Mouse (Mus musculus) stomach, embryonic 14.5 days (tissue): Measurements from ENCODE around the gene Cnih2. TPM values are rescaled to one million over a fixed set of nuclear protein-coding genes. Genes with fewer than 3 reads are reported as not detected.

Experiments
- ATAC-seq: fragments of 200-750 bp; cut with Nextera tagmentation; 2 replicates; pipeline ENCODE4 v1.8.0; 2017; ENCODE audit warnings: low read depth, moderate TSS enrichment; ENCODE audit not compliant: insufficient number of reproducible peaks, insufficient read depth, low FRiP score
- H3K27ac ChIP-seq: fragments of 300-500 bp; sonication (generic); 2 replicates; pipeline ENCODE4 v1.5.1; 2014; ENCODE audit warnings: mild to moderate bottlenecking, low read length, moderate library complexity, mixed read lengths
- H3K27me3 ChIP-seq: fragments of 300-500 bp; sonication (generic); 2 replicates; pipeline ENCODE4 v1.6.1; 2014; ENCODE audit warnings: low read length, control low read depth, mixed read lengths; ENCODE audit not compliant: control insufficient read depth, insufficient read depth
- H3K36me3 ChIP-seq: fragments of 300-500 bp; sonication (generic); 2 replicates; pipeline ENCODE4 v1.6.1; 2014; ENCODE audit warnings: mild to moderate bottlenecking, control low read depth, low read length, moderate library complexity, mixed read lengths; ENCODE audit not compliant: control insufficient read depth, insufficient read depth
- H3K4me1 ChIP-seq: fragments of 300-500 bp; sonication (generic); 2 replicates; pipeline ENCODE4 v1.6.1; 2014; ENCODE audit warnings: low read length, control low read depth, mixed read lengths; ENCODE audit not compliant: control insufficient read depth, insufficient read depth
- H3K4me2 ChIP-seq: fragments of 300-500 bp; sonication (generic); replicated peaks from 2 replicates; pipeline ENCODE4 v1.6.1; 2014; ENCODE audit warnings: low read depth, low read length, control low read depth
- H3K4me3 ChIP-seq: fragments of 300-500 bp; sonication (generic); 2 replicates; pipeline ENCODE4 v1.5.1; 2014; ENCODE audit warnings: low read depth, low read length, control low read depth
- H3K9ac ChIP-seq: fragments of 300-500 bp; sonication (generic); replicated peaks from 2 replicates; pipeline ENCODE4 v1.6.1; 2014; ENCODE audit warnings: low read depth, mild to moderate bottlenecking, control low read depth, low read length, moderate library complexity, mixed read lengths
- H3K9me3 ChIP-seq: fragments of 300-500 bp; sonication (generic); 2 replicates; pipeline ENCODE4 v1.6.1; 2016; ENCODE audit warnings: low read depth, low read length, control low read depth; ENCODE audit not compliant: control insufficient read depth
- WGBS: fragments of 180-500 bp; shearing (Covaris S2); extraction: QIAGEN DNeasy Blood & Tissue Kit; methylation state at CpG from one replicate; pipeline ENCODE4 v1.1.7; 2014; 5-methylcytosine and 5-hydroxymethylcytosine counted together
- polyA plus RNA-seq: library from polyadenylated mRNA; unstranded; fragments of >200 nt; fragmentation: Nextera tagmentation; extraction: Ambion mirVana; gene quantifications from 2 replicates; pipeline ENCODE4 v1.2.1, GENCODE M21; 2014

The Cnih2 gene
- polyA plus RNA-seq, 1 experiment from 2014 or later = 25.8 TPM

GRCm38 (mm10) chr19:5117494-5118383 is 19.4 kb upstream of the Cnih2 start:
- H3K4me1 ChIP-seq = peaks cover 8% of the 10 kb centered on the region; the same call in 1 of the 2 replicates
- H3K27ac ChIP-seq = peak overlapping the region; percentile 86
- ATAC-seq = peak; percentile 81
- peak overlapping the region; percentile 72 for H3K9ac ChIP-seq
- peaks cover 6% of the 10 kb centered on the region for H3K36me3 ChIP-seq
- no peaks in the 10 kb centered on the region for H3K27me3 ChIP-seq
- WGBS = under 1% methylated on average over 83 of the region's 83 CpGs
- no peaks in the 10 kb centered on the region for H3K9me3 ChIP-seq
- H3K4me3 ChIP-seq = peak overlapping the region; percentile 88
- peak overlapping the region; percentile 78 for H3K4me2 ChIP-seq

- Histone ChIP-seq H3K27ac (no peak overlapping the region), H3K36me3 (peaks cover 28% of the 10 kb centered on the region), H3K9me3 (no peaks in the 10 kb centered on the region), H3K4me3 (no peak overlapping the region), H3K4me2 (no peak overlapping the region), H3K9ac (no peak overlapping the region), H3K4me1 (peaks cover 8% of the 10 kb centered on the region; the same call in 1 of the 2 replicates), H3K27me3 (no peaks in the 10 kb centered on the region)
- 90% methylated on average over 7 of the region's 7 CpGs for WGBS
- no peak for ATAC-seq
Measured at GRCm38 (mm10) chr19:5113783-5114182, 15.5 kb upstream of the Cnih2 start.

- Histone ChIP-seq H3K4me3 (no peak overlapping the region), H3K4me2 (no peak overlapping the region), H3K9ac (no peak overlapping the region), H3K9me3 (no peaks in the 10 kb centered on the region), H3K27ac (no peak overlapping the region; the same call in 1 of the 2 replicates), H3K36me3 (peaks cover 30% of the 10 kb centered on the region), H3K27me3 (no peaks in the 10 kb centered on the region), H3K4me1 (peaks cover 11% of the 10 kb centered on the region)
- WGBS = 71% methylated on average over 19 of the region's 19 CpGs
- ATAC-seq = no peak
Measured at GRCm38 (mm10) chr19:5109659-5110453, 11.5 kb upstream of the Cnih2 start.

- Histone ChIP-seq H3K9me3 (no peaks in the 10 kb centered on the region), H3K4me3 (no peak overlapping the region), H3K27ac (peak overlapping the region; percentile 30; the same call in 1 of the 2 replicates), H3K27me3 (no peaks in the 10 kb centered on the region), H3K4me1 (peaks cover 11% of the 10 kb centered on the region), H3K9ac (no peak overlapping the region), H3K4me2 (no peak overlapping the region), H3K36me3 (peaks cover 38% of the 10 kb centered on the region)
- 59% methylated on average over 4 of the region's 4 CpGs for WGBS
- ATAC-seq = no peak
Measured at GRCm38 (mm10) chr19:5108702-5109101, 10.4 kb upstream of the Cnih2 start.

- no peak overlapping the region for H3K4me2 ChIP-seq
- H3K27ac ChIP-seq = peak overlapping the region; percentile 27; the same call in 1 of the 2 replicates
- peaks cover 11% of the 10 kb centered on the region for H3K4me1 ChIP-seq
- peak; percentile 29; the same call in 1 of the 2 replicates for ATAC-seq
- no peak overlapping the region for H3K9ac ChIP-seq
- H3K27me3 ChIP-seq = no peaks in the 10 kb centered on the region
- no peaks in the 10 kb centered on the region for H3K9me3 ChIP-seq
- H3K4me3 ChIP-seq = no peak overlapping the region
- WGBS = 29% methylated on average over 5 of the region's 5 CpGs
- peaks cover 40% of the 10 kb centered on the region for H3K36me3 ChIP-seq
Measured at GRCm38 (mm10) chr19:5108271-5108575, 9.9 kb upstream of the Cnih2 start.

- Histone ChIP-seq H3K4me2 (no peak overlapping the region), H3K4me1 (peaks cover 11% of the 10 kb centered on the region), H3K9me3 (no peaks in the 10 kb centered on the region), H3K27me3 (no peaks in the 10 kb centered on the region), H3K36me3 (peaks cover 45% of the 10 kb centered on the region), H3K9ac (no peak overlapping the region), H3K4me3 (no peak overlapping the region), H3K27ac (no peak overlapping the region)
- ATAC-seq = no peak
- 68% methylated on average over 18 of the region's 18 CpGs for WGBS
Measured at GRCm38 (mm10) chr19:5107556-5108270, 9.4 kb upstream of the Cnih2 start.

GRCm38 (mm10) chr19:5106731-5107191 is 8.4 kb upstream of the Cnih2 start, which contains the start of gene Rab1b:
Gene Rab1b (minus strand): TSS chr19:5107072.
- Histone ChIP-seq H3K9ac (peak within 1 kb of the TSS; percentile 81), H3K4me1 (peaks cover 11% of the 10 kb centered on the region), H3K27me3 (no peaks in the 10 kb centered on the region), H3K4me3 (peak within 1 kb of the TSS; percentile 84), H3K4me2 (peak within 1 kb of the TSS; percentile 98), H3K9me3 (no peaks in the 10 kb centered on the region), H3K27ac (peak within 1 kb of the TSS; percentile 94), H3K36me3 (peaks cover 51% of the 10 kb centered on the region)
- peak; percentile 92 for ATAC-seq
- WGBS = under 1% methylated on average over 45 of the region's 46 CpGs

GRCm38 (mm10) chr19:5106074-5106473 is 7.8 kb upstream of the Cnih2 start:
- Histone ChIP-seq H3K27ac (peak overlapping the region; percentile 94), H3K4me2 (peak overlapping the region; percentile 98), H3K36me3 (peaks cover 58% of the 10 kb centered on the region), H3K9me3 (no peaks in the 10 kb centered on the region), H3K9ac (peak overlapping the region; percentile 81), H3K4me1 (peaks cover 11% of the 10 kb centered on the region), H3K27me3 (no peaks in the 10 kb centered on the region), H3K4me3 (peak overlapping the region; percentile 84)
- 9% methylated on average over 9 of the region's 9 CpGs for WGBS
- no peak for ATAC-seq
